Mouse (Mus musculus) MEL (cell line): Measurements from ENCODE around the gene Ndufv1. TPM values are rescaled to one million over a fixed set of nuclear protein-coding genes. Genes with fewer than 3 reads are reported as not detected.
A peak's percentile ranks its signal among the peaks of the same experiment; 100 is the strongest.

ENCODE experiments used
- DNase-seq: peaks from one replicate; pipeline ENCODE4 v3.0.0; 2011; ENCODE audit warnings: low read depth, low spot score
- H3K27ac ChIP-seq: 2 replicates; pipeline ENCODE4 v1.5.1; 2012; ENCODE audit warnings: low read depth, mild to moderate bottlenecking, control low read depth, low read length, moderate library complexity; ENCODE audit not compliant: control insufficient read depth
- H3K27me3 ChIP-seq, 2 experiments: fragments of 150-350 bp in 1 of 2; sonication (generic) in 1 of 2; 2 replicates each; pipeline ENCODE4 v1.6.1; 2012; ENCODE audit warnings: low read length in 2 of 2, mild to moderate bottlenecking in 2 of 2, improper control_type of control experiment in 1 of 2, moderate library complexity in 1 of 2; ENCODE audit not compliant: insufficient read depth in 2 of 2, control insufficient read depth in 1 of 2
- H3K36me3 ChIP-seq, 2 experiments: 2 replicates each; pipeline ENCODE4 v1.6.1; 2012 to 2014; ENCODE audit warnings: low read length in 2 of 2, improper control_type of control experiment in 1 of 2, inconsistent platforms in 1 of 2, mild to moderate bottlenecking in 1 of 2; ENCODE audit not compliant: insufficient read depth in 2 of 2, control insufficient read depth in 1 of 2
- H3K4me1 ChIP-seq, 2 experiments: fragments of 150-350 bp in 1 of 2; sonication (generic) in 1 of 2; 2 replicates each; pipeline ENCODE4 v1.6.1; 2012; ENCODE audit warnings: low read length in 2 of 2, improper control_type of control experiment in 1 of 2, mild to moderate bottlenecking in 1 of 2; ENCODE audit not compliant: insufficient read depth in 2 of 2, control insufficient read depth in 1 of 2
- H3K4me3 ChIP-seq, 2 experiments: fragments of 150-350 bp in 1 of 2; sonication (generic) in 1 of 2; 2 replicates each; pipeline ENCODE4 v1.5.1; 2012; ENCODE audit warnings: low read depth in 2 of 2, low read length in 2 of 2, mild to moderate bottlenecking in 2 of 2, moderate library complexity in 2 of 2, control low read depth in 1 of 2, improper control_type of control experiment in 1 of 2; ENCODE audit not compliant: control insufficient read depth in 1 of 2, insufficient read depth in 1 of 2
- H3K79me2 ChIP-seq: 2 replicates; pipeline ENCODE4 v1.6.1; 2012; ENCODE audit warnings: mild to moderate bottlenecking, low read length, moderate library complexity; ENCODE audit not compliant: control insufficient read depth, poor library complexity, insufficient read depth
- H3K9ac ChIP-seq: 2 replicates; pipeline ENCODE4 v1.6.1; 2012; ENCODE audit warnings: low read depth, mild to moderate bottlenecking, control low read depth, low read length, moderate library complexity; ENCODE audit not compliant: control insufficient read depth, poor library complexity, severe bottlenecking
- H3K9me3 ChIP-seq: fragments of 150-350 bp; sonication (generic); replicated peaks from 2 replicates; pipeline ENCODE4 v1.6.1; 2012; ENCODE audit warnings: mild to moderate bottlenecking, low read length, improper control_type of control experiment, moderate library complexity; ENCODE audit not compliant: insufficient read depth
- CHD1 ChIP-seq: IDR thresholded peaks from 2 replicates; pipeline ENCODE4 v1.6.1; 2012; ENCODE audit warnings: low read depth, mild to moderate bottlenecking, inconsistent platforms, low read length, improper control_type of control experiment
- CTCF ChIP-seq, 3 experiments: IDR thresholded peaks in 2 of 3; conservative IDR thresholded peaks in 1 of 3; 2 replicates each; pipeline ENCODE4 v1.5.1; 2011 to 2012; ENCODE audit warnings: low read length in 3 of 3, low read depth in 2 of 3, mild to moderate bottlenecking in 2 of 3, improper control_type of control experiment in 1 of 3, inconsistent platforms in 1 of 3, mixed read lengths in 1 of 3, moderate library complexity in 1 of 3; ENCODE audit not compliant: control insufficient read depth in 1 of 3, insufficient read depth in 1 of 3, poor library complexity in 1 of 3, severe bottlenecking in 1 of 3
- E2F4 ChIP-seq: IDR thresholded peaks from 2 replicates; pipeline ENCODE4 v1.6.1; 2011; ENCODE audit warnings: low read depth, low read length, improper control_type of control experiment, borderline replicate concordance
- ETS1 ChIP-seq: IDR thresholded peaks from 2 replicates; pipeline ENCODE4 v1.6.1; 2012; ENCODE audit warnings: low read depth, mild to moderate bottlenecking, inconsistent platforms, low read length, improper control_type of control experiment, moderate library complexity
- GABPA ChIP-seq: IDR thresholded peaks from 2 replicates; pipeline ENCODE4 v1.6.1; 2012; ENCODE audit warnings: low read depth, mild to moderate bottlenecking, inconsistent platforms, low read length, improper control_type of control experiment, moderate library complexity
- GATA1 ChIP-seq: IDR thresholded peaks from 2 replicates; pipeline ENCODE4 v1.6.1; 2011; ENCODE audit warnings: low read depth, low read length, improper control_type of control experiment
- KAT2A ChIP-seq: conservative IDR thresholded peaks from 2 replicates; pipeline ENCODE4 v1.6.1; 2012; ENCODE audit warnings: low read depth, low read length, improper control_type of control experiment, inconsistent platforms
- MAFK ChIP-seq: IDR thresholded peaks from 2 replicates; pipeline ENCODE4 v1.6.1; 2011; ENCODE audit warnings: low read depth, mild to moderate bottlenecking, low read length, improper control_type of control experiment, borderline replicate concordance
- MAX ChIP-seq: IDR thresholded peaks from 2 replicates; pipeline ENCODE4 v1.6.1; 2011; ENCODE audit warnings: low read length, improper control_type of control experiment
- MAZ ChIP-seq: IDR thresholded peaks from 2 replicates; pipeline ENCODE4 v1.6.1; 2012; ENCODE audit warnings: low read depth, mild to moderate bottlenecking, inconsistent platforms, low read length, improper control_type of control experiment
- MXI1 ChIP-seq: IDR thresholded peaks from 2 replicates; pipeline ENCODE4 v1.6.1; 2011; ENCODE audit warnings: mild to moderate bottlenecking, low read depth, low read length, improper control_type of control experiment
- MYB ChIP-seq: IDR thresholded peaks from 2 replicates; pipeline ENCODE4 v1.6.1; 2011; ENCODE audit warnings: mild to moderate bottlenecking, low read depth, low read length, improper control_type of control experiment
- MYC ChIP-seq: IDR thresholded peaks from 2 replicates; pipeline ENCODE4 v1.6.1; 2011; ENCODE audit warnings: low read depth, mild to moderate bottlenecking, low read length, improper control_type of control experiment, moderate library complexity
- NELFE ChIP-seq: IDR thresholded peaks from 2 replicates; pipeline ENCODE4 v1.6.1; 2011; ENCODE audit warnings: low read depth, low read length, improper control_type of control experiment
- NRF1 ChIP-seq: IDR thresholded peaks from 2 replicates; pipeline ENCODE4 v1.6.1; 2014; ENCODE audit warnings: low read depth, mild to moderate bottlenecking, inconsistent platforms, low read length, improper control_type of control experiment, moderate library complexity; ENCODE audit not compliant: poor library complexity, insufficient read depth, severe bottlenecking
- POLR2AphosphoS2 ChIP-seq: IDR thresholded peaks from 2 replicates; pipeline ENCODE4 v1.6.1; 2011; ENCODE audit warnings: low read length, improper control_type of control experiment
- TAL1 ChIP-seq: IDR thresholded peaks from 2 replicates; pipeline ENCODE4 v1.6.1; 2012; ENCODE audit warnings: mild to moderate bottlenecking, inconsistent platforms, low read length, moderate library complexity, mixed read lengths
- TCF12 ChIP-seq: IDR thresholded peaks from 2 replicates; pipeline ENCODE4 v1.6.1; 2014; ENCODE audit warnings: low read depth, mild to moderate bottlenecking, inconsistent platforms, low read length, improper control_type of control experiment, moderate library complexity
- ZC3H11A ChIP-seq: IDR thresholded peaks from 2 replicates; pipeline ENCODE4 v1.6.1; 2012; ENCODE audit warnings: low read depth, mild to moderate bottlenecking, inconsistent platforms, low read length, improper control_type of control experiment
- ZKSCAN1 ChIP-seq: IDR thresholded peaks from 2 replicates; pipeline ENCODE4 v1.6.1; 2012; ENCODE audit warnings: low read depth, mild to moderate bottlenecking, inconsistent platforms, low read length, improper control_type of control experiment, moderate library complexity
- polyA plus RNA-seq, 2 experiments: library from polyadenylated mRNA; stranded (reverse) in 1 of 2; unstranded in 1 of 2; fragments of >175 nt in 1 of 2; fragments of >200 nt in 1 of 2; gene quantifications; 2 replicates each; pipeline versions ENCODE4 v1.2.1 to v1.2.4; 2012; ENCODE audit warnings: low replicate concordance in 2 of 2, low read depth in 1 of 2; ENCODE audit not compliant: insufficient read length in 2 of 2, insufficient read depth in 1 of 2, missing spikeins in 1 of 2
- total RNA-seq: library from RNA; depleted of rRNA; stranded (reverse); fragments of 300-350 nt; gene quantifications from 2 replicates; pipeline ENCODE4 v1.2.3, GENCODE M21; 2012

Gene Ndufv1
- total and polyA plus RNA-seq, 3 experiments, result 218 to 267 TPM; not detected in 1

DNA sequence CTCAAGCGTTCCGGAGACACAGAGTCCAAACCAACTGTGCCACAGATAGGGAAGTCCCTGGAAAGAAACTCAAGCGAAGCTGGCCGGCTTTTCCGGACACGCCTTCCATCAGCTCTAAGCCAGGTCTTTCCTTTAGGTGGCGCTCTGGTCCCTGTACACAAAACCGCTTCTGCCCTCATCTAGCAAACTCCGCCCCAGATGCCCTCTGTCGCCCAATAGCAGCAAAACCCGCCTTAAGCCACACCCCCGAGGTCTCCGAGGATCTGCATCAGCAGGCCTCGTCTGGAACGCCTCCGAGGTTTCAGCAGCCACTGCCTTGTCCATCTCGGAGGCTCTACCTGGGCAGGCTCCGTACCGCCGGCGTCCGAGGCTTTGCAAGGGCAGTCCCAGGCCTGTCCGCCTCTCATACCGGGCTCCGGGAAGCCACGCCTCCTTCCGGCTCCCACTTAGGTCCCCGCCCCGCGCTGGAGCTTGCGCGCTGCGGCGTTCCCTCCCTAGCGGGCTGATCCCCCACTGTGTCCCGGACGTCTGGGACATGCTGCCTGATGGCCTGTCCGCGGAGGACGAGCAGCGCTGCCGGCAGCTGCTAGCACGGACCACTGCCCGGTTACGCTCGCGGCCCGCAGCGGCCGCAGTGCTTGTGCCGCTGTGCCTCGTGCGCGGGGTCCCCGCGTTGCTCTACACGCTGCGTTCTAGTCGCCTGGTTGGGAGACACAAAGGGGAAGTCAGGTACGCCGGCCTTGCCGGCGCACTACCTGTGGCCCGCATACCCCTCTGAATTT is 12.3 kb downstream of the Ndufv1 start, which contains the start of the genes Nudt8 and Gm49405 (continued):
- TF ChIP-seq TCF12, result no peak; the same call in 1 of the 2 replicates
- TF ChIP-seq ETS1, result peak; percentile 17; the same call in 1 of the 2 replicates
- TF ChIP-seq MYC, result peak; percentile 86; the same call in 1 of the 2 replicates
- no peak for TF ChIP-seq KAT2A
- TF ChIP-seq GATA1, result no peak
- TF ChIP-seq CTCF (IDR thresholded peaks at IDR 0.05 in 2 of 3, conservative IDR thresholded peaks at IDR 0.05 in 1 of 3; ENCODE audit: control insufficient read depth in 1 of 3, insufficient read depth in 1 of 3, low read depth in 2 of 3, low read length in 3 of 3, poor library complexity in 1 of 3, severe bottlenecking in 1 of 3), result peak; percentile 66 to 84 (median 72)
- no peak for TF ChIP-seq CHD1
- no peak; the same call in 1 of the 2 replicates for TF ChIP-seq MAX
- TF ChIP-seq, all 39 proteins: peak for 19

DNA sequence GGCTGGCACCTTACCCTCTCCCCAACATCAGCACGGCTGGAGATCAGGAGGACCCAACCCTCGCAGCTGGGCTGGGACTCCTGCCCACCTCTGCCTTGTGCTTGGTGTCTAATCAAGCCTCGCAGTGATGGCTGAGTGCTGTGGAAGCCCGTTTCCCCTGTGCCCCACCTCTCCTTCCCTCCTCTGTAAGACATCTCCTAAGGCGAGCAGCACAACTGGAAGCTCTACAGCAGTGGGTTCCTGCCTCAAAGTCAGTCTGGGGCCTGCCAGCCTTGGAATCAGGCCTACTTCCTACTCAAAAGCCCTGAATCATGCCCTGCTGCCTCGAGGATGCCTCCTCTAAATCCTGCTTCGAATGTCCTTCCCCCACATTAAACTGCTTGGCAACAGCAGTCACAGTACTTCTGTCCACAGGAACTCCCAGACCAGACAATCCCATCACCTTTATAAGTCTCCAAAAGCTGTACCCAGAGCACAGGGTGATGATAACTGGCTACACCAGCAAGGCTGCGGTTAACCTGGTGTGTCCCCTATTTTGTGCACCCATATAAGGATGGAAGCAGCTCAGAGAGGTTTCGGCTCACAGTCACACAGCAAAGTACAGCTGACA is 13.4 kb downstream of the Ndufv1 start:
- Histone ChIP-seq H3K79me2 (peaks cover 1% of the 10 kb centered on the region; the same call in 1 of the 2 replicates), H3K4me1 (peaks cover 0 to 15% of the 10 kb centered on the region in 2 experiments; a peak in 2 of 4 replicates), H3K9me3 (no peaks in the 10 kb centered on the region), H3K9ac (peak overlapping the region; percentile 65), H3K36me3 (peaks cover 0 to 6% of the 10 kb centered on the region in 2 experiments; a peak in 2 of 4 replicates), H3K27ac (peak overlapping the region; percentile 46), H3K27me3 (peaks cover 1 to 3% of the 10 kb centered on the region in 2 experiments), H3K4me3 (peak overlapping the region; percentile 67 to 80)
- no peak for TF ChIP-seq CHD1
- no peak for TF ChIP-seq ZKSCAN1
- no peak for TF ChIP-seq NELFE
- TF ChIP-seq POLR2AphosphoS2, result no peak
- TF ChIP-seq NRF1, result no peak
- TF ChIP-seq MAZ, result no peak
- DNase-seq, result peak; percentile 64

DNA sequence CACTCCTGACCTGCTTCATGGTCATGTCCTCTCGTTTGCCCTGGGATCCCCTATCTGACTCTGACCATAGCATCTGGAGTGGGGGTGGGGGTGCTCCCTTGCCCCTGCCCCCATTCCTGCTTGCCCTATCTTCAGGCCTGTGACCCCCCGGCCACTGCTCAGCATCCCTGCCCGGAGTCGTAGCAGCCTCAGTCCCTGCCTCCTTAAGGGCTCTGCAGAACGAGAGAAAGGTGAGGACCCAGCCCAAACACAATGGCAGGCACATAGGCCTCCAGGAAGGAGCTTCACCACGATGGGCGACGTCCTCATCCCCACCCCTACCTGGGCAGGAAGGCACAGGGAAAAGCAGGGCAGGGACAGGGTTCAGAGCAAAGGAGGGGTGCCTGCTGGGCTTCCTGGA is 14.3 kb downstream of the Ndufv1 start:
- TF ChIP-seq E2F4 (no peak), POLR2AphosphoS2 (no peak), MAX (no peak), MXI1 (no peak), MYB (no peak), MAFK (no peak), MAZ (no peak), GABPA (no peak), TAL1 (no peak), ZC3H11A (no peak)
- H3K36me3 ChIP-seq, result peaks cover 0 to 6% of the 10 kb centered on the region in 2 experiments; a peak in 2 of 4 replicates
- no peak overlapping the region for H3K27ac ChIP-seq
- peaks cover 1 to 8% of the 10 kb centered on the region in 2 experiments for H3K27me3 ChIP-seq
- H3K79me2 ChIP-seq, result peaks cover 1% of the 10 kb centered on the region; the same call in 1 of the 2 replicates
- H3K4me3 ChIP-seq, result no peak overlapping the region
- no peak for DNase-seq
- H3K4me1 ChIP-seq, result peaks cover 0 to 15% of the 10 kb centered on the region in 2 experiments; a peak in 2 of 4 replicates
- no peak overlapping the region for H3K9ac ChIP-seq
- no peaks in the 10 kb centered on the region for H3K9me3 ChIP-seq
